ENCODE assay signal across 17 mouse cellular contexts in genomic region chr3:105757323-105758083, GRCm38 (mm10). TPM values are rescaled to one million over a fixed set of nuclear protein-coding genes. Genes with fewer than 3 reads are reported as not detected.
DNase-seq lines count a peak whose midpoint lies in the region; ATAC-seq and TF ChIP-seq lines count a peak whose summit lies in the region.
"Had no signal": no experiment of that assay in that cellular context is flagged by ENCODE, and none has a peak within 500 bp of the region (broad histone marks: within the 10 kb centered on the region; RNA-seq: fewer than 3 reads in every experiment).

No protein-coding gene starts in this region.

- TF ChIP-seq CTCF in lung, adult 2 months (IDR thresholded peaks at IDR 0.05; ENCODE audit: insufficient read depth, low read length): no peak
- no peak for TF ChIP-seq CTCF in olfactory bulb, adult 2 months (IDR thresholded peaks at IDR 0.05; ENCODE audit: insufficient read depth, low read depth, low read length)

- H3K27ac ChIP-seq in lung, embryonic 16.5 days (ENCODE audit: low read length): no peak overlapping the region
- peak overlapping the region; percentile 79 for H3K27ac ChIP-seq in liver, embryonic 13.5 days
- H3K27ac ChIP-seq in olfactory bulb, adult 2 months (ENCODE audit: insufficient read depth, low read depth, low read length): peak overlapping the region; percentile 56; the same call in 1 of the 2 replicates
- H3K27ac ChIP-seq: neural tube, embryonic 12.5 days had no signal

- WGBS in lung, embryonic 16.5 days: 70% methylated on average over 6 of the region's 6 CpGs
- WGBS in lung, adult 2 months: 50% methylated on average over 6 of the region's 6 CpGs
- WGBS in liver, embryonic 13.5 days (ENCODE audit: insufficient replicate concordance): 60% methylated on average over 6 of the region's 6 CpGs
- 62% methylated on average over 6 of the region's 6 CpGs for WGBS in olfactory bulb, adult 2 months

- H3K27me3 ChIP-seq in lung, embryonic 16.5 days (ENCODE audit: control insufficient read depth, insufficient read depth, low read depth, low read length): no peaks in the 10 kb centered on the region
- no peaks in the 10 kb centered on the region for H3K27me3 ChIP-seq in liver, embryonic 13.5 days
- H3K27me3 ChIP-seq: heart, embryonic 12.5 days; neural tube, embryonic 12.5 days had no signal

- no peak overlapping the region for H3K4me3 ChIP-seq in lung, embryonic 16.5 days (ENCODE audit: low read length)
- no peak overlapping the region for H3K4me3 ChIP-seq in lung, adult 2 months (replicated peaks; ENCODE audit: extremely low read depth, low read depth, low read length)
- no peak overlapping the region for H3K4me3 ChIP-seq in liver, embryonic 13.5 days (replicated peaks)
- no peak overlapping the region for H3K4me3 ChIP-seq in olfactory bulb, adult 2 months (ENCODE audit: insufficient read depth, low read depth, low read length)
- H3K4me3 ChIP-seq: heart, embryonic 12.5 days; neural tube, embryonic 12.5 days had no signal

- ATAC-seq in lung, embryonic 16.5 days (ENCODE audit: low read depth): 0 out of 2 replicates have a peak, but pooled peaks have one; percentile 49
- ATAC-seq in common myeloid progenitor, adult 5-6 weeks (replicated peaks; ENCODE audit: low read depth, poor library complexity, severe bottlenecking): peak; percentile 27; the same call in 1 of the 2 replicates
- ATAC-seq in liver, embryonic 13.5 days (ENCODE audit: low read depth): peak; percentile 45
- ATAC-seq: intestine, embryonic 16.5 days; midbrain, embryonic 16.5 days had no signal

- intact Hi-C loops in left cerebral cortex, postnatal 25 days (cut with DNase I): no loop called here

- H3K9me3 ChIP-seq in lung, embryonic 16.5 days (ENCODE audit: control insufficient read depth, low read length): no peaks in the 10 kb centered on the region
- no peaks in the 10 kb centered on the region for H3K9me3 ChIP-seq in liver, embryonic 13.5 days (replicated peaks)
- H3K9me3 ChIP-seq: heart, embryonic 12.5 days; neural tube, embryonic 12.5 days had no signal

- peaks cover 5% of the 10 kb centered on the region; the same call in 1 of the 2 replicates for H3K4me1 ChIP-seq in lung, embryonic 16.5 days (replicated peaks; ENCODE audit: control insufficient read depth, insufficient read depth, low read length)
- H3K4me1 ChIP-seq in lung, adult 2 months (ENCODE audit: control insufficient read depth, insufficient read depth, low read length): peaks cover 20% of the 10 kb centered on the region
- peaks cover 67% of the 10 kb centered on the region for H3K4me1 ChIP-seq in liver, embryonic 13.5 days (replicated peaks)
- H3K4me1 ChIP-seq in olfactory bulb, adult 2 months (ENCODE audit: control insufficient read depth, insufficient read depth, low read length): no peaks in the 10 kb centered on the region
- H3K4me1 ChIP-seq: neural tube, embryonic 12.5 days had no signal

- H3K36me3 ChIP-seq in lung, embryonic 16.5 days (ENCODE audit: control insufficient read depth, insufficient read depth, low read length): no peaks in the 10 kb centered on the region
- no peaks in the 10 kb centered on the region for H3K36me3 ChIP-seq in liver, embryonic 13.5 days
- H3K36me3 ChIP-seq: heart, embryonic 12.5 days; neural tube, embryonic 12.5 days had no signal

- no peak for TF ChIP-seq POLR2A in lung, adult 2 months (IDR thresholded peaks at IDR 0.05; ENCODE audit: borderline replicate concordance, extremely low read depth, low read depth, low read length)
- no peak for TF ChIP-seq POLR2A in olfactory bulb, adult 2 months (IDR thresholded peaks at IDR 0.05; ENCODE audit: insufficient read depth, low read depth, low read length)

- DNase-seq in lung, adult 2 months: no peak
- no peak for DNase-seq in liver, embryonic 13.5 days
- DNase-seq in adrenal gland, adult 8-10 months: no peak
- no peak for DNase-seq in left cerebral cortex, postnatal 25 days (ENCODE audit: low spot score in 2 of 2)
- DNase-seq: adrenal gland, postnatal 14 days; gastrocnemius, postnatal 25 days; kidney, postnatal 14 days; layer of hippocampus, postnatal 36 days; left cerebral cortex, postnatal 4 days; thymus, postnatal 14 days had no signal

- H3K9ac ChIP-seq in lung, embryonic 16.5 days (ENCODE audit: low read length): no peak overlapping the region
- no peak overlapping the region for H3K9ac ChIP-seq in liver, embryonic 13.5 days
- H3K9ac ChIP-seq: heart, embryonic 12.5 days; neural tube, embryonic 12.5 days had no signal

- H3K4me2 ChIP-seq in lung, embryonic 16.5 days (ENCODE audit: low read depth, low read length): no peak overlapping the region
- H3K4me2 ChIP-seq in liver, embryonic 13.5 days: peak overlapping the region; percentile 26; the same call in 1 of the 2 replicates
- H3K4me2 ChIP-seq: heart, embryonic 12.5 days; neural tube, embryonic 12.5 days had no signal

RNA-seq across cellular contexts. Expression of gene Rap1a, which starts 43.6 kb away (rescaled TPM):
- 126 and 130 TPM in 2 replicates for polyA plus RNA-seq in lung, embryonic 16.5 days (2015; fragmentation: Nextera tagmentation; extraction: Ambion mirVana)
- polyA plus RNA-seq in lung, adult 2 months (2012; rRNA removed): 8.2 and 18.1 TPM in 2 replicates
- total RNA-seq in common myeloid progenitor, adult 5-6 weeks (2017): 134 and 136 TPM in 2 replicates
- polyA plus RNA-seq in liver, embryonic 13.5 days (2015; fragmentation: Nextera tagmentation; extraction: Ambion mirVana): 119 and 149 TPM in 2 replicates
- polyA plus RNA-seq in olfactory bulb, adult 2 months (2012; ENCODE audit: insufficient read depth, insufficient read length, low replicate concordance, missing spikeins): not detected in 2 replicates
- 100 to 1,000 TPM; 154 to 188 (median 179) TPM for total RNA-seq in adrenal gland, adult 8-10 months (2022)
- 10 to 100 TPM; 71.5 to 76.4 TPM for total RNA-seq in left cerebral cortex, postnatal 25 days (2021)

RNA-seq across cellular contexts. Expression of gene Inka2, which starts 53.1 kb away (rescaled TPM):
- 2.4 and 2.5 TPM in 2 replicates for polyA plus RNA-seq in lung, embryonic 16.5 days (2015; fragmentation: Nextera tagmentation; extraction: Ambion mirVana)
- 5.7 and 7.6 TPM in 2 replicates for polyA plus RNA-seq in lung, adult 2 months (2012; rRNA removed)
- 0.55 TPM in 1 of 2 replicates, not detected in the other for total RNA-seq in common myeloid progenitor, adult 5-6 weeks (2017)
- polyA plus RNA-seq in liver, embryonic 13.5 days (2015; fragmentation: Nextera tagmentation; extraction: Ambion mirVana): 0.31 and 0.35 TPM in 2 replicates
- polyA plus RNA-seq in olfactory bulb, adult 2 months (2012; ENCODE audit: insufficient read depth, insufficient read length, low replicate concordance, missing spikeins): not detected in 2 replicates
- total RNA-seq in adrenal gland, adult 8-10 months (2022): 1 to 10 TPM; 4.6 to 8.5 (median 5.4) TPM
- total RNA-seq in left cerebral cortex, postnatal 25 days (2021): 100 to 1,000 TPM; 109 to 110 TPM
